Mouse (Mus musculus) kidney, embryonic 14.5 days (tissue): ENCODE measurements around the gene Gart. TPM values are rescaled to one million over a fixed set of nuclear protein-coding genes. Genes with fewer than 3 reads are reported as not detected.
A peak's percentile ranks its signal among the peaks of the same experiment; 100 is the strongest.

Experiments used
- ATAC-seq: fragments of 200-750 bp; cut with Nextera tagmentation; 2 replicates; pipeline ENCODE4 v1.8.0; 2017; ENCODE audit warnings: moderate number of reproducible peaks, mild to moderate bottlenecking, moderate TSS enrichment, moderate library complexity; ENCODE audit not compliant: low FRiP score, low TSS enrichment
- H3K27ac ChIP-seq: fragments of 300-500 bp; sonication (generic); 2 replicates; pipeline ENCODE4 v1.5.1; 2014; ENCODE audit warnings: low read depth, mild to moderate bottlenecking, low read length, moderate library complexity, mixed read lengths
- H3K27me3 ChIP-seq: fragments of 300-500 bp; sonication (generic); 2 replicates; pipeline ENCODE4 v1.6.1; 2014; ENCODE audit warnings: mild to moderate bottlenecking, low read length; ENCODE audit not compliant: control insufficient read depth, insufficient read depth
- H3K36me3 ChIP-seq: fragments of 300-500 bp; sonication (generic); 2 replicates; pipeline ENCODE4 v1.6.1; 2014; ENCODE audit warnings: low read length, mixed read lengths; ENCODE audit not compliant: control insufficient read depth, insufficient read depth
- H3K4me1 ChIP-seq: fragments of 300-500 bp; sonication (generic); 2 replicates; pipeline ENCODE4 v1.6.1; 2014; ENCODE audit warnings: low read length, mixed read lengths; ENCODE audit not compliant: control insufficient read depth, insufficient read depth
- H3K4me2 ChIP-seq: fragments of 300-500 bp; sonication (generic); replicated peaks from 2 replicates; pipeline ENCODE4 v1.6.1; 2014; ENCODE audit warnings: low read depth, mild to moderate bottlenecking, low read length
- H3K4me3 ChIP-seq: fragments of 300-500 bp; sonication (generic); 2 replicates; pipeline ENCODE4 v1.5.1; 2014; ENCODE audit warnings: mild to moderate bottlenecking, low read length
- H3K9ac ChIP-seq: fragments of 300-500 bp; sonication (generic); 2 replicates; pipeline ENCODE4 v1.6.1; 2014; ENCODE audit warnings: low read depth, mild to moderate bottlenecking, low read length, moderate library complexity
- H3K9me3 ChIP-seq: fragments of 300-500 bp; sonication (generic); 2 replicates; pipeline ENCODE4 v1.6.1; 2016; ENCODE audit warnings: low read length; ENCODE audit not compliant: control insufficient read depth
- WGBS: fragments of 180-500 bp; shearing (Covaris S2); extraction: QIAGEN DNeasy Blood & Tissue Kit; methylation state at CpG from one replicate; pipeline ENCODE4 v1.1.7; 2014; 5-methylcytosine and 5-hydroxymethylcytosine counted together
- polyA plus RNA-seq: library from polyadenylated mRNA; unstranded; fragments of >200 nt; fragmentation: Nextera tagmentation; extraction: Ambion mirVana; gene quantifications from 2 replicates; pipeline ENCODE4 v1.2.1, GENCODE M21; 2014

Gene Gart
- 90.5 and 128 TPM in 2 replicates for polyA plus RNA-seq

- H3K27me3 ChIP-seq: no peaks in the 10 kb centered on the region
- peaks cover 9% of the 10 kb centered on the region; the same call in 1 of the 2 replicates for H3K4me1 ChIP-seq
- peak within 1 kb of the TSS; percentile 93 for H3K9ac ChIP-seq
- peaks cover 17% of the 10 kb centered on the region for H3K36me3 ChIP-seq
- H3K4me3 ChIP-seq: peak within 1 kb of the TSS; percentile 91
- under 1% methylated on average over 58 of the region's 59 CpGs for WGBS
- H3K9me3 ChIP-seq: no peaks in the 10 kb centered on the region
- peak within 1 kb of the TSS; percentile 93 for H3K27ac ChIP-seq
- ATAC-seq: peak; percentile 92
- H3K4me2 ChIP-seq: peak within 1 kb of the TSS; percentile 83
Observed at GRCm38 (mm10) chr16:91646681-91647419, at the start of gene Gart. Gene Gart, minus strand, starts transcription at chr16:91646952.

- Histone ChIP-seq H3K4me1 (peaks cover 7% of the 10 kb centered on the region; the same call in 1 of the 2 replicates), H3K27ac (peak overlapping the region; percentile 47; the same call in 1 of the 2 replicates), H3K27me3 (no peaks in the 10 kb centered on the region), H3K9me3 (no peaks in the 10 kb centered on the region), H3K36me3 (peaks cover 22% of the 10 kb centered on the region; the same call in 1 of the 2 replicates), H3K9ac (peak overlapping the region; percentile 32; the same call in 1 of the 2 replicates), H3K4me2 (no peak overlapping the region), H3K4me3 (no peak overlapping the region)
- ATAC-seq: peak; percentile 65
- WGBS: 15% methylated on average over 8 of the region's 8 CpGs
Observed at GRCm38 (mm10) chr16:91695108-91695755, 48.5 kb upstream of the Gart start.

- ATAC-seq: peak; percentile 95
- H3K27me3 ChIP-seq: no peaks in the 10 kb centered on the region
- WGBS: 28% methylated on average over 14 of the region's 14 CpGs
- H3K4me3 ChIP-seq: no peak overlapping the region
- H3K9me3 ChIP-seq: no peaks in the 10 kb centered on the region
- H3K36me3 ChIP-seq: peaks cover 22% of the 10 kb centered on the region; the same call in 1 of the 2 replicates
- H3K9ac ChIP-seq: no peak overlapping the region
- H3K4me2 ChIP-seq: no peak overlapping the region
- peaks cover 7% of the 10 kb centered on the region; the same call in 1 of the 2 replicates for H3K4me1 ChIP-seq
- H3K27ac ChIP-seq: no peak overlapping the region
Observed at GRCm38 (mm10) chr16:91694455-91695084, 47.8 kb upstream of the Gart start.

- ATAC-seq: no peak
- 53% methylated on average over 7 of the region's 7 CpGs for WGBS
- H3K27ac ChIP-seq: no peak overlapping the region
- peaks cover 16% of the 10 kb centered on the region for H3K4me1 ChIP-seq
- H3K9me3 ChIP-seq: no peaks in the 10 kb centered on the region
- H3K4me3 ChIP-seq: no peak overlapping the region
- no peak overlapping the region for H3K9ac ChIP-seq
- peak overlapping the region; percentile 87; the same call in 1 of the 2 replicates for H3K4me2 ChIP-seq
- H3K27me3 ChIP-seq: no peaks in the 10 kb centered on the region
- H3K36me3 ChIP-seq: peaks cover 15% of the 10 kb centered on the region
Observed at GRCm38 (mm10) chr16:91689791-91690190, 43.0 kb upstream of the Gart start.

GRCm38 (mm10) chr16:91688619-91689334, 42.0 kb upstream of the Gart start, which contains the start of gene Donson:
Gene Donson, minus strand, starts transcription at chr16:91688770.
- no peaks in the 10 kb centered on the region for H3K9me3 ChIP-seq
- H3K36me3 ChIP-seq: peaks cover 25% of the 10 kb centered on the region
- ATAC-seq: peak; percentile 99
- peak within 1 kb of the TSS; percentile 87 for H3K4me2 ChIP-seq
- peak within 1 kb of the TSS; percentile 67 for H3K27ac ChIP-seq
- H3K4me3 ChIP-seq: peak within 1 kb of the TSS; percentile 93
- H3K27me3 ChIP-seq: no peaks in the 10 kb centered on the region
- H3K4me1 ChIP-seq: peaks cover 16% of the 10 kb centered on the region
- under 1% methylated on average over 65 of the region's 71 CpGs for WGBS
- peak within 1 kb of the TSS; percentile 86 for H3K9ac ChIP-seq

GRCm38 (mm10) chr16:91688023-91688618, 41.4 kb upstream of the Gart start:
- Histone ChIP-seq H3K36me3 (peaks cover 27% of the 10 kb centered on the region), H3K9ac (peak overlapping the region; percentile 86), H3K4me2 (peak overlapping the region; percentile 87), H3K4me3 (peak overlapping the region; percentile 93), H3K27me3 (no peaks in the 10 kb centered on the region), H3K4me1 (peaks cover 16% of the 10 kb centered on the region), H3K9me3 (no peaks in the 10 kb centered on the region), H3K27ac (peak overlapping the region; percentile 67)
- 2% methylated on average over 40 of the region's 51 CpGs for WGBS
- ATAC-seq: peak; percentile 63

- no peak overlapping the region for H3K4me2 ChIP-seq
- no peak overlapping the region for H3K9ac ChIP-seq
- 77% methylated on average over 5 of the region's 5 CpGs for WGBS
Observed at GRCm38 (mm10) chr16:91686369-91686768, 39.6 kb upstream of the Gart start.

GRCm38 (mm10) chr16:91685526-91685925, 38.8 kb upstream of the Gart start:
- Histone ChIP-seq H3K27me3 (no peaks in the 10 kb centered on the region), H3K9me3 (no peaks in the 10 kb centered on the region), H3K4me3 (no peak overlapping the region), H3K4me2 (no peak overlapping the region), H3K36me3 (peaks cover 51% of the 10 kb centered on the region), H3K9ac (no peak overlapping the region), H3K27ac (no peak overlapping the region), H3K4me1 (peaks cover 16% of the 10 kb centered on the region)
- WGBS: 86% methylated on average over 5 of the region's 5 CpGs
- no peak for ATAC-seq

More at GRCm38 (mm10) chr16:91686369-91686768, 39.6 kb upstream of the Gart start:
- Histone ChIP-seq H3K27me3 (no peaks in the 10 kb centered on the region), H3K27ac (no peak overlapping the region), H3K4me1 (peaks cover 16% of the 10 kb centered on the region), H3K36me3 (peaks cover 45% of the 10 kb centered on the region), H3K9me3 (no peaks in the 10 kb centered on the region), H3K4me3 (no peak overlapping the region)
- no peak for ATAC-seq
